Mouse (Mus musculus): ENCODE data around the gene Rsl24d1. TPM values are rescaled to one million over a fixed set of nuclear protein-coding genes. Genes with fewer than 3 reads are reported as not detected.
"Not testable (repeated sequence)": the region's sequence is repeated elsewhere in the genome, so short reads cannot be mapped to it uniquely, and the experiment has no call there.

Gene Rsl24d1
- polyA plus RNA-seq, 1 experiment from 2014 or later: 172 TPM

- not testable (repeated sequence) for H3K27ac ChIP-seq (ENCODE audit: low read depth, low read length); H3K4me2 ChIP-seq; ATAC-seq (ENCODE audit: low FRiP score); H3K9me3 ChIP-seq (ENCODE audit: control insufficient read depth, low read length); DNase-seq (ENCODE audit: low spot score, missing footprints); H3K4me1 ChIP-seq (ENCODE audit: control insufficient read depth, insufficient read depth, low read length); H3K27me3 ChIP-seq (ENCODE audit: control insufficient read depth, insufficient read depth, low read length); H3K4me3 ChIP-seq (ENCODE audit: low read depth, low read length); H3K9ac ChIP-seq (ENCODE audit: low read length)
- WGBS: 83% methylated on average over 6 of the region's 6 CpGs
- H3K36me3 ChIP-seq (ENCODE audit: control insufficient read depth, insufficient read depth, low read length): peaks cover 20% of the 10 kb centered on the region
Observed at GRCm38 (mm10) chr9:73116704-73117103, 3.5 kb downstream of the Rsl24d1 start.

- Histone ChIP-seq H3K4me1 (ENCODE audit: control insufficient read depth, insufficient read depth, low read length) (peaks cover 6% of the 10 kb centered on the region; the same call in 1 of the 2 replicates), H3K4me3 (ENCODE audit: low read depth, low read length) (no peak overlapping the region), H3K36me3 (ENCODE audit: control insufficient read depth, insufficient read depth, low read length) (peaks cover 20% of the 10 kb centered on the region), H3K4me2 (no peak overlapping the region), H3K27ac (ENCODE audit: low read depth, low read length) (no peak overlapping the region), H3K9me3 (ENCODE audit: control insufficient read depth, low read length) (no peaks in the 10 kb centered on the region), H3K9ac (ENCODE audit: low read length) (no peak overlapping the region), H3K27me3 (ENCODE audit: control insufficient read depth, insufficient read depth, low read length) (no peaks in the 10 kb centered on the region)
- no peak for ATAC-seq (ENCODE audit: low FRiP score)
- DNase-seq (ENCODE audit: low spot score, missing footprints): no peak
- whole genome bisulfite sequencing: 90% methylated on average over 4 of the region's 4 CpGs
Observed at GRCm38 (mm10) chr9:73118012-73118411, 4.8 kb downstream of the Rsl24d1 start.

GRCm38 (mm10) chr9:73121735-73122134, 8.5 kb downstream of the Rsl24d1 start:
- peaks cover 24% of the 10 kb centered on the region for H3K36me3 ChIP-seq (ENCODE audit: control insufficient read depth, insufficient read depth, low read length)
- no peaks in the 10 kb centered on the region for H3K27me3 ChIP-seq (ENCODE audit: control insufficient read depth, insufficient read depth, low read length)
- DNase-seq (ENCODE audit: low spot score, missing footprints) (no peak), ATAC-seq (ENCODE audit: low FRiP score) (no peak)
- H3K4me3 ChIP-seq (ENCODE audit: low read depth, low read length): no peak overlapping the region
- no peaks in the 10 kb centered on the region for H3K9me3 ChIP-seq (ENCODE audit: control insufficient read depth, low read length)
- H3K4me2 ChIP-seq: no peak overlapping the region
- no peak overlapping the region for H3K9ac ChIP-seq (ENCODE audit: low read length)
- WGBS: 78% methylated on average over 8 of the region's 8 CpGs
- H3K27ac ChIP-seq (ENCODE audit: low read depth, low read length): no peak overlapping the region
- H3K4me1 ChIP-seq (ENCODE audit: control insufficient read depth, insufficient read depth, low read length): no peaks in the 10 kb centered on the region

GRCm38 (mm10) chr9:73125043-73125570, 11.9 kb downstream of the Rsl24d1 start:
- 88% methylated on average over 8 of the region's 8 CpGs for WGBS
- H3K4me1 ChIP-seq (ENCODE audit: control insufficient read depth, insufficient read depth, low read length): 0 out of 2 replicates have a peak, but pooled peaks cover 3% of the 10 kb centered on the region
- no peak overlapping the region for H3K9ac ChIP-seq (ENCODE audit: low read length)
- DNase-seq (ENCODE audit: low spot score, missing footprints) (no peak), ATAC-seq (ENCODE audit: low FRiP score) (no peak)
- H3K4me2 ChIP-seq: no peak overlapping the region
- H3K27me3 ChIP-seq (ENCODE audit: control insufficient read depth, insufficient read depth, low read length): no peaks in the 10 kb centered on the region
- no peaks in the 10 kb centered on the region for H3K9me3 ChIP-seq (ENCODE audit: control insufficient read depth, low read length)
- peaks cover 14% of the 10 kb centered on the region for H3K36me3 ChIP-seq (ENCODE audit: control insufficient read depth, insufficient read depth, low read length)
- no peak overlapping the region for H3K4me3 ChIP-seq (ENCODE audit: low read depth, low read length)
- H3K27ac ChIP-seq (ENCODE audit: low read depth, low read length): no peak overlapping the region

- H3K27ac ChIP-seq (ENCODE audit: low read depth, low read length): no peak overlapping the region
- no peaks in the 10 kb centered on the region for H3K9me3 ChIP-seq (ENCODE audit: control insufficient read depth, low read length)
- H3K36me3 ChIP-seq (ENCODE audit: control insufficient read depth, insufficient read depth, low read length): peaks cover 8% of the 10 kb centered on the region; the same call in 1 of the 2 replicates
- no peak overlapping the region for H3K9ac ChIP-seq (ENCODE audit: low read length)
- 0 out of 2 replicates have a peak, but pooled peaks cover 3% of the 10 kb centered on the region for H3K4me1 ChIP-seq (ENCODE audit: control insufficient read depth, insufficient read depth, low read length)
- WGBS: 94% methylated on average over 2 of the region's 2 CpGs
- DNase-seq (ENCODE audit: low spot score, missing footprints) (no peak), ATAC-seq (ENCODE audit: low FRiP score) (no peak)
- no peak overlapping the region for H3K4me2 ChIP-seq
- H3K27me3 ChIP-seq (ENCODE audit: control insufficient read depth, insufficient read depth, low read length): no peaks in the 10 kb centered on the region
- H3K4me3 ChIP-seq (ENCODE audit: low read depth, low read length): no peak overlapping the region
Observed at GRCm38 (mm10) chr9:73127457-73127856, 14.2 kb downstream of the Rsl24d1 start.

GRCm38 (mm10) chr9:73129875-73130274, 16.6 kb downstream of the Rsl24d1 start:
- no peaks in the 10 kb centered on the region for H3K9me3 ChIP-seq (ENCODE audit: control insufficient read depth, low read length)
- peaks cover 4% of the 10 kb centered on the region; the same call in 1 of the 2 replicates for H3K36me3 ChIP-seq (ENCODE audit: control insufficient read depth, insufficient read depth, low read length)
- H3K27me3 ChIP-seq (ENCODE audit: control insufficient read depth, insufficient read depth, low read length): no peaks in the 10 kb centered on the region
- no peak overlapping the region for H3K4me2 ChIP-seq
- DNase-seq (ENCODE audit: low spot score, missing footprints) (no peak), ATAC-seq (ENCODE audit: low FRiP score) (no peak)
- H3K4me1 ChIP-seq (ENCODE audit: control insufficient read depth, insufficient read depth, low read length): 0 out of 2 replicates have a peak, but pooled peaks cover 3% of the 10 kb centered on the region
- 65% methylated on average over 8 of the region's 8 CpGs for WGBS
- no peak overlapping the region for H3K27ac ChIP-seq (ENCODE audit: low read depth, low read length)
- no peak overlapping the region for H3K9ac ChIP-seq (ENCODE audit: low read length)
- no peak overlapping the region for H3K4me3 ChIP-seq (ENCODE audit: low read depth, low read length)

GRCm38 (mm10) chr9:73130529-73130928, 17.3 kb downstream of the Rsl24d1 start:
- H3K36me3 ChIP-seq (ENCODE audit: control insufficient read depth, insufficient read depth, low read length): peaks cover 2% of the 10 kb centered on the region; the same call in 1 of the 2 replicates
- DNase-seq (ENCODE audit: low spot score, missing footprints): peak; percentile 12
- no peaks in the 10 kb centered on the region for H3K27me3 ChIP-seq (ENCODE audit: control insufficient read depth, insufficient read depth, low read length)

GRCm38 (mm10) chr9:73137341-73137886, 24.2 kb downstream of the Rsl24d1 start:
- WGBS: 77% methylated on average over 11 of the region's 11 CpGs
- Histone ChIP-seq H3K4me3 (ENCODE audit: low read depth, low read length) (no peak overlapping the region), H3K36me3 (ENCODE audit: control insufficient read depth, insufficient read depth, low read length) (no peaks in the 10 kb centered on the region), H3K9me3 (ENCODE audit: control insufficient read depth, low read length) (no peaks in the 10 kb centered on the region), H3K4me2 (no peak overlapping the region), H3K27me3 (ENCODE audit: control insufficient read depth, insufficient read depth, low read length) (no peaks in the 10 kb centered on the region), H3K4me1 (ENCODE audit: control insufficient read depth, insufficient read depth, low read length) (no peaks in the 10 kb centered on the region), H3K27ac (ENCODE audit: low read depth, low read length) (no peak overlapping the region), H3K9ac (ENCODE audit: low read length) (no peak overlapping the region)
- ATAC-seq (ENCODE audit: low FRiP score) (no peak), DNase-seq (ENCODE audit: low spot score, missing footprints) (peak; percentile 82)

More at GRCm38 (mm10) chr9:73130529-73130928, 17.3 kb downstream of the Rsl24d1 start:
- Histone ChIP-seq H3K4me1 (ENCODE audit: control insufficient read depth, insufficient read depth, low read length) (0 out of 2 replicates have a peak, but pooled peaks cover 3% of the 10 kb centered on the region), H3K9me3 (ENCODE audit: control insufficient read depth, low read length) (no peaks in the 10 kb centered on the region), H3K9ac (ENCODE audit: low read length) (no peak overlapping the region), H3K27ac (ENCODE audit: low read depth, low read length) (no peak overlapping the region), H3K4me2 (no peak overlapping the region), H3K4me3 (ENCODE audit: low read depth, low read length) (no peak overlapping the region)
- 89% methylated on average over 4 of the region's 4 CpGs for WGBS
- no peak for ATAC-seq (ENCODE audit: low FRiP score)

- Histone ChIP-seq H3K9me3 (ENCODE audit: control insufficient read depth, low read length) (no peaks in the 10 kb centered on the region), H3K27me3 (ENCODE audit: control insufficient read depth, insufficient read depth, low read length) (no peaks in the 10 kb centered on the region), H3K4me1 (ENCODE audit: control insufficient read depth, insufficient read depth, low read length) (no peaks in the 10 kb centered on the region), H3K4me3 (ENCODE audit: low read depth, low read length) (no peak overlapping the region), H3K27ac (ENCODE audit: low read depth, low read length) (no peak overlapping the region), H3K36me3 (ENCODE audit: control insufficient read depth, insufficient read depth, low read length) (no peaks in the 10 kb centered on the region), H3K9ac (ENCODE audit: low read length) (no peak overlapping the region), H3K4me2 (no peak overlapping the region)
- WGBS: 60% methylated on average over 9 of the region's 9 CpGs
- DNase-seq (ENCODE audit: low spot score, missing footprints): no peak
- no peak for ATAC-seq (ENCODE audit: low FRiP score)
Observed at GRCm38 (mm10) chr9:73154347-73154746, 41.1 kb downstream of the Rsl24d1 start.
